Mouse (Mus musculus) granulocyte monocyte progenitor cell, adult 5-6 weeks (primary cell): ENCODE measurements around the gene Dnajc13. TPM values are rescaled to one million over a fixed set of nuclear protein-coding genes. Genes with fewer than 3 reads are reported as not detected.

Source experiments
- ATAC-seq: replicated peaks from 2 replicates; pipeline ENCODE4 v1.8.0; 2016; ENCODE audit warnings: mild to moderate bottlenecking, moderate TSS enrichment, inconsistent platforms; ENCODE audit not compliant: poor library complexity, severe bottlenecking
- total RNA-seq, 2 experiments: library from RNA; stranded (forward) in 1 of 2; stranded (reverse) in 1 of 2; fragments of 200-712, 200-1000 nt in 1 of 2; fragments of >200 nt in 1 of 2; fragmentation: Nextera tagmentation in 1 of 2; gene quantifications; 2 replicates each; pipeline ENCODE4 v1.2.3; 2014 to 2017

The Dnajc13 gene
- total RNA-seq (2014; fragmentation: Nextera tagmentation) (62.3 and 102 TPM in 2 replicates), total RNA-seq (2017) (48.9 and 53.9 TPM in 2 replicates)

DNA sequence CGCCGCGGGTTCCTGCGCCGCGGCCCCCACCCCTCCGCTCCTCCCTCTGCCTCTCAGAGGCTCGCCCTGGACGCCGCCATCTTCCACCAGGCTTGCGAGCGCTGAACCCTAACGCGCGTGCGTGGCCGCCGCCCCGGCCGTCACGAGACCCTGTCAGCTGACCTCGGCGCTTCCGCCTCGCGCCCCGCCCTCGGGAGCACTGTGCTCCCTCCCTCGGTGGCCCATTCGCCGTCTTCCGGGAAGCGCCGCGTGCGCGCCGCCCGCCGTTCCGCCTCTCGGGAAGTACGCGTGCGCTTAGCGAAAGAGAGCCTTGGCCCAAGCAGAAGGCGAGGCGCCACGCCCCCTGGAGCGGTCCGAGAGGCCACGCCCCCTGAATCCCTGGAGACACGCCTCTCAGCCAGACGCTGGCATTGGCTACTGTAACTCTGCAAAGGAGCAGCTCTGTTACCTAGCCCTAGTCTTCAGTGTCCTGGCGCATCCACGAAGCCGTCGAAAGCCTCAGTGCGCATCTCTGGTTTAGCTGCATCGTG lies at the start of gene Dnajc13:
Gene Dnajc13 (minus strand): TSS at position 108 of the 530 bp plus-strand sequence.
- ATAC-seq: peak; percentile 92

DNA sequence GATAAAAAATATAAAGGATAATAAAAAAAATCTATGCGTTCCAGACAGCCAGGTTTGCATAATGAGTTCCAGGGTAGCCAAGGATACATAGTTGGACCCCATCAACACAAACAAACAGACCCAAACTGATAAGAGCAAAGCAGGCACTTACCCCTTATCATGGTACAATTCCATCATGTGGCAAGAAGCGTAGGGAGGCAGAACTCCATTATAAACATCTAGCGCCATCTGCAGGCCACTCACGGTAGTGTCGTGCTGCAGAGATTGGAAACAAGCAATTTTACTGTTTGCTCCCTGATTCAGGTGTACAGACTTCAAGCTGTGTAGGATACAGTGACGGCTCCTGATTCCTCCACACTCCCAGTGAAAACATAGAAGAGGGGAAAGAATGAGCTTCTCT lies 44.0 kb upstream of the Dnajc13 start:
- peak; percentile 96 for ATAC-seq

DNA sequence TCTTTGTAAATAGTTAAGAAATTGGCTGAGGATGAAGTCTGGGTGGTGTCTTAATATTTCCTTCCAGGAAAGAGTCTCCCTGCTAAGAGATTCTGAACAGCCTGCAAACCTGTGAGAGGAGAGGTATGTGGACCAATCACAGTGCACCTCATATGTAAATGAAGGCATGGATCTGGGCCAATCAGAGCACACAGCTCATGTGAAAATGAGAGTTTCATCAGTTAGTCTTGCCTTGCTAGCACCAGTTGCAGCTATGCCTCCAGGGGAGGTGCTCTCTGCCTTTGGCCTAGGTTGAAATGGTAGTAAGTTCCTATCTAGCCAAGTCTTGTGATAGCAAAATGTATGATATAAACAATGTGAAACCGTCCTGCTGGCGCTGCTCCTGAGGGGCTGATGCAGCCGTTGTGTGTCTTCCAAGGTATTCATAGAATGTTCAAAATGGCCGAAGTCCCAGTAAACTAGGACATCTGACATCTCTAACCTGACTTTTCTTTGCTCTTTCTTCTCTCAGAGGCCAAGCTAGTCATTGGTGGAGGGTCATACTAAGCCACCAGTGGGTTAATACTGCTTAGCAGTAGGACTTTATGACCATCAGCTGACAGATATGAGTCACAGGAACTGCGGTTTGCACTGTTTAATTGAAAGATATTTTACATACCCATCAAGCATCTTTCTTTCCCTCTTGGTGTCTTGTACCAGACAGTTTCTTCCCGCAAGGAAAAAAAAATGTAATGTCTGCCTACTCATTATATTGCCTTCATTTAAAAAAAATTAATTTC lies 42.8 kb upstream of the Dnajc13 start:
- ATAC-seq: no peak

DNA sequence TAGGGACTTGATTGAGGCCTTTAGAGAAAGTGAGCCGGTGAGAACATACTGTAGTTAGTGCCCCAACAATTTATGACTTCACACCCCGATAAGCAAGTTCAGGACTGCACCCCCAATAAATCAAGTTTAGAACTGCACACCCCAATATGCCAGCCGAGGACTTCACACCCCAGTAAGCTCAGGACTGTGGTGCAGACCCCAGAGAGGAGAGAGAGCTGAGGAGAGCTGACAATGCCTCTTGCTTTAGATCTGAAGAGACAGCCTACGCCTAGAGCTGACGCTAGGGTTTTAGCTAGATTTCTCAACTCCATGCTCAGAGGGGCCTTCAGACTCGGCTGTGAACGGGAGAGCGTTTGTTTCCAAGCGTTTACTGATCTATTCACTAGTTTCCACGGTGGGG lies 42.1 kb upstream of the Dnajc13 start:
- ATAC-seq: no peak

DNA sequence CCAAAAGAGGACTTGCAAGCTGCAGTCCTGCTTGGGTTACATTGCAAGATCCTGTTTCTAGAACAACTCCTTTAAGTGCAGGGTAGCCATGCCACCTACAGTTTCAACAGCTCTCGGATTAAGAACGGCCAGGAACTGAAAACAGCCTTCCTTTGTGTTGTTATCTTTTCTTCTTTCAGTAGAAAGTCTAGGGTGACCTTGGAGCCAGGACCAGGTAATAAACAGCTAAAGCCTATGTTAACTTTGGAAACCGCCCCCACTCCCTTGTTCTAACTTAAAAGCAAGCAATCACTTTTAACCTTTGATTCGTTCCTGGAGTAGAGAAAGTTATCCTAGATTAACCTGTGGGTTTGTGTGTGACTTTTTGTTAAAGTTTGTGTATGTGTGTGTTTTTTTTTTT lies 41.6 kb upstream of the Dnajc13 start:
- ATAC-seq: no peak

DNA sequence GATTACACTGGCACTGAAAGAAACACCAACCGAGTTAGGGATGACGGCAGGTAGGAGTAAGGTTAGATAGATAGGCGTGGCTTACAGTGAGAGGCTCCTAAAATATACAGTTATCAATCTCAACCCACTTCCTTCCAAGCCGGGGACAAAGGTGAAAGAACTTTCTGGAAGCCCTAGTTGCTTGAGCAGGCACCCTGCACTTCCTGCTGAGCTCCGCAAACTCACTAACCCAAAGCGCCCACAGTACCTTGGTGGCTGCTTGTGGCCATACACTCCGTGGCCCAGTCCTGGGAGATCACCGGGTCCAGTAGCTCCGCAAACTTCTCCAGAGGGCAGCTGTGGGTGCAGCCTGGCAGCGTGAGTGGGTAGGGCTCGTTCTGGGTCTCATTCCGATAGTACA lies 37.8 kb upstream of the Dnajc13 start:
- no peak for ATAC-seq

DNA sequence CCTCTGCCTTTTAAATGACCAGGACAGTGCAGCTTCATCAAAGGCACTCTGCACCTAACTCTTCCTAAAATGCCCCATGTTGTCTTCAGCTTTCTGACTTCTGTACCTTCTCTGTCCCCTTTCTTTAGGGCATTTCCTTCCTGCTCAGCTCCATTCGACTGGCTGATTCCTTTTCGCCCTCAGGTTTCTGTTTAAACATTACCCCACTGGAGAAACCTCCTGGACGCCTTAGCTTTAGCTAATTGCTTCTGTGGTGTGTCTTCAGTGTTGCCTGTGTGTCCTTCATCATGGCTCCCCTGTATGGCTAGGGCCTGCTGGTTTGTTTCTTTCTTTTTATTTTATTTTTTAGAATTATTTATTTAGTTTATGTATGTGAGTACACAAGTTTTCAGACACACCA lies 34.3 kb upstream of the Dnajc13 start:
- no peak for ATAC-seq

DNA sequence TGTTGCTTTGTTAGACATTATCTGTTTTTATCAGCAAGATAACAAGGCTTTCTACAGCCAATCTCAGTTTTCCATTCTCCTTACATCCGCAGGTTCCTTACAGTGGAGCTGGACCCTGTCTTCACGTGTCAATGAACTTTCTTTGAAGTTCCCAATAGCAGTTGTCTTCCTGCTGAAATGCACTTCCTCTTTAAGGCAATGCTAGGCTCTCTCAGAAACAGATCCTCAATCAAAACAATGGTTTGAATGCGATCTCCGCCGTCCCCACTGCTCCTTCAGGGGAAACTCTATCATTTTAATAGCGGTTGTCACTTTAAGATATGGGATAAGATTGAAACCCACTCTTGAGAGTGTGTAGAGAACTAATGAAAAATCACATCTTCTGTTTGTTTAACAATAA lies 22.2 kb upstream of the Dnajc13 start:
- ATAC-seq: no peak

DNA sequence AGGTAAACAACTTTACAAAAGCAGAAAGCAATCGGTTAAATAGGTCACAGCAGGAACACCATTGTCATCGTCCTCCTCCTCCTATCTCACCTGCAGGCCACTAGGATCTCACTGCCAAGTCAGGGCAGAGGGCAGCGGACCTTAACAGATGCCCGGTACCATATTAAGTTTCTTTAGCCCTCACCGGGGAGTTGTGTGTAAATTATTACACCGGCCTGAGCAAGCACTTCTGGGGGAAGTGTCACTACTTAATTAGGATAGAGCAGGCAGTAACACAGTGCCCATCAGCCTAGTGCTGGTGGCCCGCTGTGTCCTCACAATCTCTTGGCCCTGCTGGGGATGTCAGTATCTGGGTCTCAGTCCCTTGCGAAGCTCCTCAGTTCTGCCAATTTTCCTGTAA lies 19.8 kb upstream of the Dnajc13 start:
- ATAC-seq: no peak

DNA sequence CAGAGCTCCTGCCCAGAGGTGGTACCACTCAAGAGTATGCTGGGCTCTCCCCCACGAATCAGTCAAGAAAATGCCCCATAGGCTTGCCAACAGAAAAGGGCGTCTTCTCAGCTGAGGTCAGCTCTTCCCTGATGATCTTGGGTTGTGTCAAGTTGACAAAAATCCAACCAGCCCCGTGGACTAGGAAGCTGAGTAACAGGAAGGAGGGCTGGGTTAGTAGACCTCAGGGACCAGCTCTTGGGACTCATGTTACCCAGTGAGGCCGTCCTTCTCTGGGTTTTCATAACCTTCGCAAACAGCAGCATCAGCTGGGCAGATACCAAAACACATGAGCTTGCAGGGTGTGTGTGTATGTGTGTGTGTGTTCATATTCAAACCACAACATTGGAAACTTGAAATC lies 19.0 kb upstream of the Dnajc13 start:
- no peak for ATAC-seq

DNA sequence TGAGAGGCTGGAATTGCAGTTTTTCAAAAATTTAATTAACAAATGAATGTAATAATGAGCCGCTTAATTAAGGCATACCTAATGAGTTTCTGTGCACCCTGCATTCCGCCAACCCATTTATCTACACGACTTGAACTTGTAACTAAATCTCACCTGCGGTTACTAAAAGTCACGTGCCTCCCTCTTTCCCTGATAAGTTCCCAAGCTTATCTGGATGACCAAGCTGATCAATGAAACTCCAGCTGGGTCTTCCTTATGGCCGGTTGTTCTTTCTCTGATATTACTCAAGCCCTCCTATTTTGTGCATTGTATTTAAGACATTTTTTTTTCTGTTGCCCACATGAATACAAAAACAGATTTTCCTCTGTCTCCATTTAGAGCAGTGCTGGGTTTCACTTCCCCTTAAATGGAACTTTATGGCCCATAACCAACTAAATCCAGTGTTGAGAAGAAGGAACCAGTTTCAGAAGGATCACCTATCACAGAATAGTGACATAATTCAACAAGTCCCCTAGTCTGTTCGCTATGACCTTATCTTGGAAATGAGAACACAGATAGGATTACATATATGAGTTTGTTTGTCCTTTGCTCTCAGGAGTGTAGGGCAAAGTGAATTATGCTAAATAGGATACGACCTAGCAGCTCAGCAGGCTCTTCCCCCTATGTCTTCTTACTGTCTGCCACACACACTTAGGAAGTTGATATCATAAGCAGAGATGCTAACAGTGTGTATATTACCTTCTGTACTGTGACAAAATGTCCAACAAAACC lies 18.2 kb upstream of the Dnajc13 start:
- peak; percentile 77 for ATAC-seq

DNA sequence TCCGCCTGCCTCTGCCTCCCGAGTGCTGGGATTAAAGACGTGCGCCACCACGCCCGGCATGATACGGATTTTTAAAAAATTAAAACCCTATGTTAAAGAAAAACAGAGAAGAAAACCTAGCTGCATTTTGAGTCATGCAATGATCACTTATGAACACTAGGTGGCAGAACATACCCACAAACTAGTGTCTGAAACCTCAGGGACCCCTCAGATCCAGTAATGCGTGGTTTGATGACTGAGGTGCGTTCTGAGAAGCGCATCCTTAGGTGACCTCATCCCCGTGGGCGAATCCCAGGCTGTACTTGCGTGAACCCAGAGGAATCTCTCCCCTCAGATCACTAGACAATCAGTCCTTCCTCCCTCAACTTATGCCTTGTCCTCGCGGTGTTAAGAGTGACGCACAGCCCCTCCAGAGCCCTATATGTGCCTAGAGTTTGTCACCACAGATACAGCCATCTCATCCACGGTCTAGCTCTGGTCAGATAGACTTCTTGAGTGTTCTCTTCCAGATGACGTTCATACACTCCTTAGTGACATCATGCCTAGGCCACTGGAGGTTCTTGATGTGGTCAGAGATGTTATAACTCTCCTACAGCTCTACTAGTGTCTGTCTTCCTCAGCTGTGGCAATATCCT lies 14.9 kb upstream of the Dnajc13 start:
- ATAC-seq: peak; percentile 71

DNA sequence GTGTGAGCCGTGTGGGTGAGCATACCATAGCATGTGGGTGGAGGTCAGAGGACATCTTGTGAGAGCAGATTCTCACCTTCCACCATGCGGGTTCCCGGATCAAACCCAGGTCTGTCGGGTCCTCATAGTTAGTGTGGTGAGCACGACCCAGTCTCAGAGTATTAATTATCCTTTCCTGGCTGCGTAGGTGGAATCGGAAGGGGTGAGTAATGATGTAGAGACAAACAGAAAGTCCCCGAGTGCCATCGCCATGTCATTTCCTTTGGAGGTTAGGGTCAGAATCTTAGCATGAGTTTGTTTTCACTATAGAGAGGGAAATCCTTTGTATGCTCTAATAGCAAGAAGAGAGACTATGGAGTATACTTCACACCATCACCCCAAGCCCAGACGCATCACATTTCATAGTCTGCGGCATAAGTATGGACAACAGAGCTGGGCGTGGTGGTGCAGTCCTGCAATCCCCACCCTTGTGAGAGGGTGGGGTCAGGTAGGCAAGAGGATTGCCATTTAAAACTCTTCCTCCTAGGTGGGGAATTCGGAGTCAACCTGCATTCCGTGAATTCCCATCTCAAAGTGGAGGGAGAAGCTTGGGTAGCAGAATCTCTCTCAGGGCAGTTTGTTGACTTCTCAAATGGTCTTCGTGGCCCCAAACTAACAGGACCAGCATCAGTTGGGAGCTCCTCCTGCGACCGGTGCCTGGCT lies 12.5 kb upstream of the Dnajc13 start:
- no peak for ATAC-seq

DNA sequence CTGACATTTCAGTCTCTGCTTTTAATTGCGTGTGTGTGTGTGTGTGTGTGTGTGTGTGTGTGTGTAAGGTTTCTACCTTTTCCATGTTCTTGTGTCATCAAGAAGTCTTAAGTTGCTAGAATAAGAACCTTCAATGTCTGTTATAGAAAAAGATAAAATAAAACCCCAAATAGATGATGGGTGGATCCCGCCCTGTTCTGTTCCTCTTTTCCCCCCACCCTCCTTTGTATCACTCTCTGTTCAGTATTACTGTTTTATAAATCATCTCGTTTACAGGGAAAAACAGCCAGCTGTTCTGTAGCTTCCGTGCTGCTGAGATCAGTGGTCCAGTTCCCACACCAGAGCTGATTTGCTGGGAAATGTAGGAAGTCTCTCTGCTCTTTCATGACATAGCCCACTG lies 9.3 kb upstream of the Dnajc13 start:
- no peak for ATAC-seq

DNA sequence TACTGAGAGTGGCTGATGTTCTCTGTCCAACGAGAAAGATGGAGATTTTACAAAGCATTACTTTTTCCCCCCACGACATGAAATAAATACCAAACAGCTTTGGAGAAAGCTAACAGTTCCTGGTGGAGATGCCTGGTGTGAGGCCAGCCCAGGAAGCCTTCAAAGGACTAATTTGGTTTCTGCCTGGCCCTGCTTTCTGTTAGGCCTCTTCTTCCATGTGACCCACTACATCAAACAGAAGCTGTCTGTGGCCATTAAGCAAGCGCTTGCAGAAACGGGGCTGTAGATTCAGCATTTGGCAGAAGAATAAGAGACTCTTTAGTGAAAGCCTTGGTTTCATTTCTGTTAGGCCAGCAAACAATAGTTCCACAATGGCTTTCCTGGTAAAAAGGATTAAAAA lies 8.9 kb upstream of the Dnajc13 start:
- ATAC-seq: no peak

DNA sequence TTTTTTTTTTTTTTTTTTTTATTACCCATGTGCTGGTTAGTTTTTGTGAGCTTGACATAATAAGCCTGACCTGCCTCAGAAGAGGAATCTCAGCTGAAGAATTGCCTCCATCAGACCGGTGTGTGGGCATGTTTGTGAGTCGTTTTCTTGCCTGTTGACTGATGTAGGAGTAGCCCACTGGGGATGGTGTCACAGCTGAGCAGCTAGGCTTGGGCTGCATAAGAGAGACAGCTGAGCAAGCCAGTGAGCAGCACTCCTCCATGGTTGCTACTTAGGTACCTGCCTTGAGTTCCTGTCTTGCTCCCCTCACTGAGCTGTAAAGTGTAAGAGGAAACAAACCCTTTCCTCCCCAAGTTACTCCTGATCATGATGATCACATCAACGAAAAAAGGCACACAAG lies 7.2 kb upstream of the Dnajc13 start:
- peak; percentile 8; the same call in 1 of the 2 replicates for ATAC-seq

DNA sequence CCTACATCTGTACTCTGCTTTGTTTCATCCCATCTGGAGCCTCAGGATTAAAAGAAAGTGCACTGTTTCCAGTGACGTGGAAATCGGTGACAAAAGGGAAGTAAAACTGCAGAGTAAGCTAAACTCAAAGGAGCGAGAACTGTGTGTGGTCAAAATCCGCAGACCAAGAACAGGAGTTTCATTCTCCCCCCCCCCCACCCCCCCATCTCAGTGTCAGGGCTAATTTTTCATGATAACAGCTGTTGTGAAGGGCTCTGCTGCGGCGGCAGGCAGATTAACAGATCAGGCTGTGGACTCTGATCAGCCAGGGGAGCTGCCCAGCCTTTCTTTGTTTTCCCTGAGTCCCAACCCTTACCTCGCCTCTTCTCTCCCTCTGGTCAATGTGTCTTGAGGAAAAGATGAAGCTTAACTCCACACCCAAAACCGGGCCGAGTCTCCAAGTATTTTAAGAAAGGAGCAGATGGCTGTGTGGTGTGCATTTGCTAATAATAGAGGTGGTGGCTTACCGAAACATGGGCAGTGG lies 6.7 kb upstream of the Dnajc13 start:
- peak; percentile 89 for ATAC-seq

DNA sequence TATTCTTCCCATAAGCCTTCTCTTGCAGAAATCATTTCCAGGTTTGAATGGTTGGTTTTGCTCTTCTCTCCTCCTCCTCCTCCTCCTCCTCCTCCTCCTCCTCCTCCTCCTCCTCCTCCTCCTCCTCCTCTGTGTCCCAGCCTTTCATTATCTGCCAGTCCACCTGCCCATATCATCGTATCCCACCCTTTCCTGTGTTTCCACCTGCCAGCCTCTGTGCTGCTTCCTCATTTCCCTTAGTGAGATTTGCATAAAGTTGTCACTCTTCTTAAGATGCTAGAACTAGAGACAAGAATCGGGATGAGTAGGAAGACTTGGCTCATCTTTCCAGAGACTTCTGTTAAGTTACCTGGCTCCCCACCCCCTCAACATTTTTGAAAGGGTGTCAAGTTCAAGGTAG lies 1.8 kb upstream of the Dnajc13 start:
- ATAC-seq: no peak

DNA sequence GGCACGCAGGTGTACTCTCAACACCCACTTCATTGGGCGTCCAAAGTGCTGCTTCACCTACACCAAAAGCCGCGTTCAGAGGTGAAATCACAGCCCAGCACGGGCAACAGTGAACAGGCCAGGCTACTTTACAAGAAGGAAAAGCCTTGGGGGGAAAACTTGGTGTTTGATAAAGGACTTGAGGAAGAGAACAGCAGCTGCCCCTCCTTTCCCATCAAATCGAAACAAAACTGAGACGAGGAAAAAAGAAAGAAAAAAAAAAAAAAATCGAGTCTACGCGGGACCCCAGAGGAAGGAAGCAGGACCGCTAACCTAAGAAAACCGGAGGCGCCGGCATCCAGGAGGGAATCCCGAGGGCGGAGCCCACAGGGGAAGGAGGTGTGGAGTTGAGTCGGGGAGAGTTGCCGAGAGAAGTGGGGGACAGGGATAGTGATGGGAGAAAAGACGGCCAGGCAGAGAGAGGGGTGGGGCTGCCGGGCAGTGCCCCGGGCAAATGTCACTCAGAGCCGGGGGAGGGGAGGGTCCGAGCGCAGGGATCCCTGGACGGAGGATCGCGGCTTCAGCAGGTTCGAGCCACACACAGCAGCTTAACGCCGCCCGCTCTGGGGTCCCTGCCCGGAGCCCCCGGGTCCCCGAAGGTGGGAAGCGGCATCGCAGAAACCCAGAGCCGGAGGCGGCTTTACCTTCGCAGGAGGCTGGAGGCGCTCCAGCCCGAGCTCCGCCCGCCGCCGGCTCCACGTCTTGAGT lies 541 bp downstream of the Dnajc13 start:
- ATAC-seq: peak; percentile 36
